Mouse (Mus musculus): ENCODE results near the gene Nat8f6. TPM values are rescaled to one million over a fixed set of nuclear protein-coding genes. Genes with fewer than 3 reads are reported as not detected.
"Not testable (repeated sequence)": the region's sequence is repeated elsewhere in the genome, so short reads cannot be mapped to it uniquely, and the experiment has no call there.

Nat8f6 gene
- polyA plus RNA-seq, 1 experiment from 2014 or later = not detected

DNA sequence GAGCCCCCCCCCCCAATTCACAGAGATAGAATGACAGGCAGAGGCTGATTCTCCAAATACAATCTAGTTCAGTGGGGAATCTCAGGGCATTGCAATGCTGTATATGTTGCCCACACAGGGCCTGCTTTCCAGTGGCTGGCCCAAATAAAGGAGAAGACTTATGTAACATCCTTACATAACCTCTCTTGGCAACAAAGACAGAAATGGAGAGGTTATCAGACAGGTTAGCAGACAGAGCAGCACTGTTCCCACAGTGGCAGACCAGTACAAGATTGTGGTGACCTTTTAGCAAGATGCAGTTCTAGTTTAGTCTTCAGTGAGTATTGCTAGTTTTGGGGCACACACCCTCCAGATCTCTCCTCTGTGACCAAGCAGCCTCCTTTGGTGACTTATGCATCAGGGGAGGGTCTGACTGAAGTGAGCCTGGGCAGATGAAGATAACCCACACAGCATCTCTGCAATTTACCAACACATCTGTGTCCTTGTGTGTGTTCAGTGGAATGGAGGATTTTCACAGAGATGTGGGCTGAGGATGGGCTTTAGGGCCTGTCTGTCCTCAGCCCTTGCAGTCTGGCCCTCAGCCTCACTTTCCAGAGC is 13.8 kb upstream of the Nat8f6 start:
- H3K9me3 ChIP-seq (replicated peaks); H3K4me3 ChIP-seq (replicated peaks); H3K27me3 ChIP-seq; H3K9ac ChIP-seq; ATAC-seq (ENCODE audit: insufficient number of reproducible peaks, low FRiP score, low TSS enrichment, low read depth); H3K4me1 ChIP-seq; H3K36me3 ChIP-seq; H3K4me2 ChIP-seq (replicated peaks); H3K27ac ChIP-seq (replicated peaks): not testable (repeated sequence)

DNA sequence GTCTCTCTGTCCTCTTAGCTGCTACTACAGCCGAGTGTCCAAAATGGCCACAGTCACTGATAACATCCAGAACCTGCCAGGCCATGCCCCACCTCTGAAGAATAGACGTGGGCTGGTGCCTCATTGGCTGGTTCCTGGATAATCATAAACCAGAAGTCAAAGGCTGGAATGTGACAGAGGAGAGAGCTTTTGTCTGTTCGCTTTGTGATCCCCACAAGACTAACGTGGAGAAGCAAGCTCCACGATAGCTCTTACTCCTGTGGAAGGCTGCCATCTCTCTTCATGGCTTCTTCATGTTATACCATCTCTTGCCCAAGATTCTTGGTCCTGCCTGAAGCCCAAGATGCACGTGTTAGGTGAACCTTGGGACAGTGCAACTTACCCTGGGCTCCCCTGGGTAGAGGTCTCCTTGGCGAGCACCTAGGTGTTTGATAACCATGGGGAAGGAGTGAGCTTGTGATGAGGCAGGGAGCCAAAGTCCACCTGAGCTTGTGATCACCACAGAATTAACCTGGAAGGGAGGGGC is 11.1 kb upstream of the Nat8f6 start, which contains the start of gene Nat8:
TSS of gene Nat8 (minus strand) at position 287 of the 526 bp plus-strand sequence.
- WGBS = 78% methylated on average over 7 of the region's 7 CpGs
- H3K27ac ChIP-seq (replicated peaks) = no peak within 1 kb of the TSS
- H3K27me3 ChIP-seq = no peaks in the 10 kb centered on the region
- no peak within 1 kb of the TSS for H3K4me2 ChIP-seq (replicated peaks)
- H3K4me1 ChIP-seq = no peaks in the 10 kb centered on the region
- H3K9ac ChIP-seq = no peak within 1 kb of the TSS
- H3K36me3 ChIP-seq = no peaks in the 10 kb centered on the region
- H3K4me3 ChIP-seq (replicated peaks) = no peak within 1 kb of the TSS
- no peaks in the 10 kb centered on the region for H3K9me3 ChIP-seq (replicated peaks)
- ATAC-seq (ENCODE audit: insufficient number of reproducible peaks, low FRiP score, low TSS enrichment, low read depth) = no peak

DNA sequence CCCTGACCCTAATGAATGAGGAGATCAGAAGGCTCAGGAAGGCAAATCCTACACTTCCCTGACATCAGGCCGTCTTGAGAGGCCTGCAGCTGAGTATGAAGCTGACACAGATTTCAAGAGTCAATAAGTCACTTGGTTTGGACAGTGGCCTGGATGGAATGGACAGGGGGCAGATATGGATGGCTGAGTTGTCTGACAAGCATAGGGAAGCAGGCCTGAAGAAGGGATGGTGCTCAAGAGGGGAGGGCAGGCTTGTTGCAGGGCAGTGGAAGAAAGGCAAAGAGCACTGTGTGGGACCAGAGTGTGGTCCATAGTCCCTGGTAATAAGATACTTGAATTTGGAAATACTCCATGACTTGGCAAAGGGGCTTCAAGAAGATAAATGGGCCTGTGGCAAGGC is 8.7 kb upstream of the Nat8f6 start:
- Histone ChIP-seq H3K36me3 (no peaks in the 10 kb centered on the region), H3K4me3 (replicated peaks) (no peak overlapping the region), H3K9ac (no peak overlapping the region), H3K27ac (replicated peaks) (no peak overlapping the region), H3K9me3 (replicated peaks) (no peaks in the 10 kb centered on the region), H3K4me2 (replicated peaks) (no peak overlapping the region), H3K27me3 (no peaks in the 10 kb centered on the region), H3K4me1 (no peaks in the 10 kb centered on the region)
- 67% methylated on average over 1 of the region's 1 CpGs for WGBS
- ATAC-seq (ENCODE audit: insufficient number of reproducible peaks, low FRiP score, low TSS enrichment, low read depth) = no peak

DNA sequence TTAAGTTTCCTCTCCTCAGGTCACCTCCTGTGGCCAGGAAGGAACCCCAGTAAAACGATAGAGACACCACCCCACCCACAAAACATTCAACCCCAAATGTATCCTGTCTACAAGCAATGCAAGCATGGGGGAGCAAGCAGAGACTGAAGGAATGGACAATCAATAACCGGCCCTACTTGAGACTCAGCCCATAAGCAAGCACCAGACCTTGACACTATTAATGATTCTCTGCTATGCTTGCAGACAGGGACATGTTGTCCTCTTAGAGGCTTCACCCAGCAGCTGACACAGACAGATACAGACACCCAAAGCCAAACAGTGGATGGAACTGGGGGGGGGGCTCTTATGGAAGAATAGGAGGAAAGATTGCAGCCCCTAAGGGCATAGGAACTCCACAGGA is 5.1 kb upstream of the Nat8f6 start:
- Histone ChIP-seq H3K27ac (replicated peaks) (no peak overlapping the region), H3K9me3 (replicated peaks) (no peaks in the 10 kb centered on the region), H3K9ac (no peak overlapping the region), H3K4me3 (replicated peaks) (no peak overlapping the region), H3K4me1 (no peaks in the 10 kb centered on the region), H3K36me3 (no peaks in the 10 kb centered on the region), H3K27me3 (no peaks in the 10 kb centered on the region), H3K4me2 (replicated peaks) (no peak overlapping the region)
- ATAC-seq (ENCODE audit: insufficient number of reproducible peaks, low FRiP score, low TSS enrichment, low read depth) = no peak
- 81% methylated on average over 2 of the region's 2 CpGs for WGBS

DNA sequence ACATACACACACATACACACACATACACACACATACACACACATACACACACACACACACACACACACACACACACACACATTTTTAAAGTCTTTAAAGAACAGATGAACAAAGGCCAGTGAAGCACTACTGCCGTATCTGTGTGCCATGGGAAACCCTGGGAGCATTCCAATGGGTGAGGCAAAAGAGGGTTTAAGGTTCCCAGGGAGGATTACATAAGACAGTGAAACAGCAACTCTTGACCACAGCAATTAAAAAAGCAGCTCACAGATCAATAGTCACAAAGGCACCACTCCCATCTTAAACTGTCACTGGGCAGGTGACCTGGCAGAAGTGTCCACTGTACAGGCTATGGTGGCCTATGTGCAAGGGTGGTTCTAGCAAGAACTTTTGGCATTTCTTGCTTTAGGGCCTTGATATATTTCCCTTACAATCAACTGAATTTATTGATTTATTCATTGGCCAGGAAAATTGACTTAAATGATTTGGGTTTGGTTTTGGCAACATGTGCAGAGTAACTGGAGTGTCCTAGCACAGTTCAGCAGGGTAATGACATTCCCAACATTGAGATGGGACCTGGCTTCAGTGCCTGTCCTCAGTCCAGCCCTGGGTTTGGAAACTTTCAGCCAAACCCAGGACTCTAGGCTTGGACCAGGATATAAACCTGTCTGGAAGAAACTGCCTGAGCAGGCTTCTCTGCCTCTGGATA is 2.8 kb upstream of the Nat8f6 start:
- no peak overlapping the region for H3K9ac ChIP-seq
- no peak overlapping the region for H3K4me3 ChIP-seq (replicated peaks)
- H3K4me2 ChIP-seq (replicated peaks) = no peak overlapping the region
- H3K36me3 ChIP-seq = no peaks in the 10 kb centered on the region
- ATAC-seq (ENCODE audit: insufficient number of reproducible peaks, low FRiP score, low TSS enrichment, low read depth) = no peak
- H3K9me3 ChIP-seq (replicated peaks) = no peaks in the 10 kb centered on the region
- no peaks in the 10 kb centered on the region for H3K4me1 ChIP-seq
- WGBS = 80% methylated on average over 1 of the region's 1 CpGs
- H3K27me3 ChIP-seq = no peaks in the 10 kb centered on the region
- no peak overlapping the region for H3K27ac ChIP-seq (replicated peaks)

DNA sequence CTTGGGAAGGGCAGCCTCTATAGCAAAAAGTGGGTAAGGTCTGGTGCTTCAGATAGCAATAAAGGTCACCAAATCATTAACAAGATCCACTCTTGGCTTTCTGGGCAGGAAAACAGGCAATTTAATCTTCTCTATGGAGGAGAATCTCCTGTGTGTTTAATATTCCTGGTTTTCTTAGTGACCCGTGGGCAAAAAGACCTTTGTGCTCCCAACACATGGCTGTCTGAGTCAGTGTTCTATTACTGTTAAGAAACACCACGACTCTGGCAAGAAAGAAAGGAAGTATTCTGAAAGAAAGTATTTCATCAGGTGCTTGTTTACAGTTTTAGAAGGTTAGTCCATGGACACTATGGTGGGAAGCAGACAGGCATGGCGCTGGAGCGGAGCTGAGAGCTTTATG is 1.5 kb upstream of the Nat8f6 start:
- H3K9me3 ChIP-seq (replicated peaks) = no peaks in the 10 kb centered on the region
- no peak overlapping the region for H3K4me2 ChIP-seq (replicated peaks)
- no peaks in the 10 kb centered on the region for H3K36me3 ChIP-seq
- WGBS = 79% methylated on average over 4 of the region's 4 CpGs
- no peaks in the 10 kb centered on the region for H3K27me3 ChIP-seq
- H3K9ac ChIP-seq = no peak overlapping the region
- no peak overlapping the region for H3K27ac ChIP-seq (replicated peaks)
- no peak for ATAC-seq (ENCODE audit: insufficient number of reproducible peaks, low FRiP score, low TSS enrichment, low read depth)
- no peak overlapping the region for H3K4me3 ChIP-seq (replicated peaks)
- H3K4me1 ChIP-seq = no peaks in the 10 kb centered on the region

DNA sequence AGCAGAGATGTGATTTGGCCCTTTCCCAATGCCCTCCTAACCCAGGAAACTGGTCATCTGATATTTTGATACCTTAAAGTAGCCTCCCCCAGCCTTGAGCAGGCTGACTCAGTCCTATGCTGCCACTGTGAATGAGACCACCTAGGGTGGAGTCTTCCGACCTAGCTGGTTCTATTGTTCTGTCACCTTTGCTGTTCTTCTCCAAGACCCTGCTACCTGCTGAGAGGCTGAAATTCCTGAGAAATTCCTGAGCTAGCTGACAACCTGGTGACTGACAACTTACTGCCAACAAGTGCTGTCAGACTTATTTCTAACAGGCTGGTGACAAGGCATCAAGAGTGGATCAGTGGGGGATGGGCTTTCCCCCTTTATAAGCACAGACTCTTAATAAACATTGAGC is 2.4 kb downstream of the Nat8f6 start:
- Histone ChIP-seq H3K27me3 (no peaks in the 10 kb centered on the region), H3K4me1 (no peaks in the 10 kb centered on the region), H3K4me3 (replicated peaks) (no peak overlapping the region), H3K9ac (no peak overlapping the region), H3K27ac (replicated peaks) (no peak overlapping the region), H3K36me3 (no peaks in the 10 kb centered on the region), H3K4me2 (replicated peaks) (no peak overlapping the region), H3K9me3 (replicated peaks) (no peaks in the 10 kb centered on the region)
- ATAC-seq (ENCODE audit: insufficient number of reproducible peaks, low FRiP score, low TSS enrichment, low read depth) = no peak
- 58% methylated on average over 1 of the region's 1 CpGs for WGBS

DNA sequence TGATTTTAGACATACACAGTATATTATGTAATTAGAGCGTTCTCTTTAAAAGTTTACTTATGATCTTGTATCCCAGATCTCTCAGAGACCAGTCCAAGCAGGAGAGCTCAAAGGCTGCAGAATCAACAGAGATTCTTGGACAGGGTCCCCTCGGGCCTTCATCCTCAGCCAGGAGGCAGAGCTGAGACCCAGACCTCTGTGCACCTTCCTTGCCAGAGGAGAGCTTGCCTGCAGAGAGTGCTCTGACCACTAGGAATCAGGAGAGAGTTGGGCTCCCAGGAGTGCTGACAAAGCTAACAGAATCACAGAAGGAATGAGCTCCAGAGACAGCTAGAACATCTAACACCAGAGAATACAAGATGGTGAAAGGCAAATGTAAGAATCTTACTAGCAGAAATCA is 7.4 kb downstream of the Nat8f6 start:
- no peak overlapping the region for H3K4me2 ChIP-seq (replicated peaks)
- no peak overlapping the region for H3K27ac ChIP-seq (replicated peaks)
- no peak overlapping the region for H3K4me3 ChIP-seq (replicated peaks)
- 85% methylated on average over 2 of the region's 2 CpGs for WGBS
- no peaks in the 10 kb centered on the region for H3K9me3 ChIP-seq (replicated peaks)
- no peaks in the 10 kb centered on the region for H3K36me3 ChIP-seq
- H3K27me3 ChIP-seq = no peaks in the 10 kb centered on the region
- H3K4me1 ChIP-seq = no peaks in the 10 kb centered on the region
- no peak overlapping the region for H3K9ac ChIP-seq
- ATAC-seq (ENCODE audit: insufficient number of reproducible peaks, low FRiP score, low TSS enrichment, low read depth) = no peak

DNA sequence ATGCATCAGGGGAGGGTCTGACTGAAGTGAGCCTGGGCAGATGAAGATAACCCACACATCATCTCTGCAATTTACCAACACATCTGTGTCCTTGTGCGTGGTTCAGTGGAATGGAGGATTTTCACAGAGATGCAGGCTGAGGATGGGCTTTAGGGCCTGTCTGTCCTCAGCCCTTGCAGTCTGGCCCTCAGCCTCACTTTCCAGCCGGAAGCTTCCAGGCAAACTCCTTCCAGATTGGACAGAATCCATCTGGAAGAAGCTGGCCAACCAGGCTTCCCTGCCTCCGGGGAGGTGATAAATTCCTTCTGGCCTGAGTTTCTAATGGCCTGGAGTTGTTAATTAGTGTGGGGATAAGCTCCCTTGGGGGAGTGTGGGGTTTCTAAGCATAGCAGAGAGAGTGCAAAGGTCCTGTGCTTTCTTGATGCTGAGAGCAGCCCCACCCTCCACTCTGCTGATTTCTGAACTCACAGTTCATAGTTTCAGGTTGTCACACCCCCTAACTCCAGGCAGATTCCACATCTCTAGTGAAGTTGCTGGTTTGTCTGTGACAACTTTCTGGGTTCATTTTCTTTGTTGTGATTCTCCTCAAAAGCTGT is 9.7 kb downstream of the Nat8f6 start:
- ATAC-seq (ENCODE audit: insufficient number of reproducible peaks, low FRiP score, low TSS enrichment, low read depth); H3K9ac ChIP-seq: not testable (repeated sequence)
- WGBS = 47% methylated on average over 3 of the region's 3 CpGs

DNA sequence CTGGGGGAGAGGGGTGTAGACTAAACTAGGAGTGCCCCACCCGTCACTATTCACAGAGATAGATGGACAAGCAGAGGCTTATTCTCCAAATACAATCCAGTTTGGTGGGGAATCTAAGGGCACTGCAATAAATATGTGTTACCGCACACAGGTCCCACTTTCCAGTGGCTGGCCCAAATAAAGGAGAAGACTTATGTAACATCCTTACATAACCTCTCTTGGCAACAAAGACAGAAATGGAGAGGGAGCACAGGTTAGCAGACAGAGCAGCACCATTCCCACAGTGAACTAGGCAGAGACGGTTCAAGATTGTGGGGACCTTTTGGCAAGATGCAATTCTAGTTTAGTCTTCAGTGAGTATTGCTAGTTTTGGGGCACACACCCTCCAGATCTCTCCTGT is 10.2 kb downstream of the Nat8f6 start:
- not testable (repeated sequence) for ATAC-seq (ENCODE audit: insufficient number of reproducible peaks, low FRiP score, low TSS enrichment, low read depth); H3K9me3 ChIP-seq (replicated peaks)
- 80% methylated on average over 3 of the region's 3 CpGs for WGBS

More for the DNA sequence above, 9.7 kb downstream of the Nat8f6 start:
- H3K27me3 ChIP-seq; H3K9me3 ChIP-seq (replicated peaks); H3K36me3 ChIP-seq; H3K27ac ChIP-seq (replicated peaks); H3K4me1 ChIP-seq; H3K4me2 ChIP-seq (replicated peaks); H3K4me3 ChIP-seq (replicated peaks): not testable (repeated sequence)

DNA sequence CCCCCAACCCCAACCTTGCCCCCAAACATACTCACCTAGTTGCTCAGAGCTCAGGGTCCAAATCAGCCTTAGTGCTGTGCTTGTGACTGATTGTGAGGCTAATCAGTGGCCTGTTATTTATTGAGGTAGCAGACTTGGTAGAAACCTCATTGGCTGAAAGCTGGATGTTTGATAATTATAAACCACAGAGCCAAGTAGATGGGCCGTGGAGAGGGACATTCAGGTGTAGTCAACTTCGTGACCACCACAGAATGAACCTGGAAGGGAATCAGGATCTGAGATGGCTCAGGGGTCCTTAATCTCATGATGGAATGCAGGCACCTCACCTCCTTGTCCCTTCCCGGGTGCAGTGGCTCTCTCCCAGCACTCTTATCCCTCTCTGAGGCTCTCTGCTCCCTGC is 11.0 kb downstream of the Nat8f6 start:
- H3K27ac ChIP-seq (replicated peaks); H3K9ac ChIP-seq; H3K4me2 ChIP-seq (replicated peaks); H3K4me1 ChIP-seq; H3K36me3 ChIP-seq; ATAC-seq (ENCODE audit: insufficient number of reproducible peaks, low FRiP score, low TSS enrichment, low read depth); H3K9me3 ChIP-seq (replicated peaks); H3K27me3 ChIP-seq; H3K4me3 ChIP-seq (replicated peaks): not testable (repeated sequence)
- 54% methylated on average over 3 of the region's 3 CpGs for WGBS

More for the DNA sequence above, 10.2 kb downstream of the Nat8f6 start:
- H3K4me1 ChIP-seq; H3K36me3 ChIP-seq; H3K27me3 ChIP-seq; H3K27ac ChIP-seq (replicated peaks); H3K4me2 ChIP-seq (replicated peaks); H3K4me3 ChIP-seq (replicated peaks); H3K9ac ChIP-seq: not testable (repeated sequence)

All from embryonic facial prominence, embryonic 15.5 days (tissue).